Mouse (Mus musculus): Measurements from ENCODE around the gene Mrnip. TPM values are rescaled to one million over a fixed set of nuclear protein-coding genes. Genes with fewer than 3 reads are reported as not detected.
A peak's percentile ranks its signal among the peaks of the same experiment; 100 is the strongest.

Gene Mrnip
- polyA plus RNA-seq, 1 experiment from 2014 or later, result 33.7 TPM

- peaks cover 8% of the 10 kb centered on the region; the same call in 1 of the 2 replicates for H3K36me3 ChIP-seq (ENCODE audit: control insufficient read depth, insufficient read depth)
- H3K9ac ChIP-seq (replicated peaks; ENCODE audit: low read depth, low read length), result no peak overlapping the region
- no peak overlapping the region for H3K27ac ChIP-seq (ENCODE audit: low read length)
- H3K4me2 ChIP-seq (ENCODE audit: low read length), result no peak overlapping the region
- H3K4me1 ChIP-seq (replicated peaks; ENCODE audit: control insufficient read depth, insufficient read depth, low read length), result peaks cover 47% of the 10 kb centered on the region
- ATAC-seq, result no peak
- H3K4me3 ChIP-seq (replicated peaks; ENCODE audit: low read length), result no peak overlapping the region
- no peaks in the 10 kb centered on the region for H3K27me3 ChIP-seq (replicated peaks; ENCODE audit: control insufficient read depth, insufficient read depth, low read length)
- 86% methylated on average over 3 of the region's 3 CpGs for WGBS
- H3K9me3 ChIP-seq (ENCODE audit: control insufficient read depth, low read length), result no peaks in the 10 kb centered on the region
Observed at GRCm38 (mm10) chr11:50227226-50227625, 53.0 kb downstream of the Mrnip start.

- Histone ChIP-seq H3K27ac (ENCODE audit: low read length) (no peak overlapping the region), H3K9me3 (ENCODE audit: control insufficient read depth, low read length) (no peaks in the 10 kb centered on the region), H3K4me3 (replicated peaks; ENCODE audit: low read length) (no peak overlapping the region), H3K9ac (replicated peaks; ENCODE audit: low read depth, low read length) (0 out of 2 replicates have a peak overlapping the region, but pooled peaks have one; percentile 9), H3K27me3 (replicated peaks; ENCODE audit: control insufficient read depth, insufficient read depth, low read length) (no peaks in the 10 kb centered on the region), H3K36me3 (ENCODE audit: control insufficient read depth, insufficient read depth) (peaks cover 12% of the 10 kb centered on the region), H3K4me2 (ENCODE audit: low read length) (no peak overlapping the region), H3K4me1 (replicated peaks; ENCODE audit: control insufficient read depth, insufficient read depth, low read length) (peaks cover 47% of the 10 kb centered on the region)
- 77% methylated on average over 4 of the region's 4 CpGs for WGBS
- ATAC-seq, result no peak
Observed at GRCm38 (mm10) chr11:50227736-50228135, 53.5 kb downstream of the Mrnip start.

GRCm38 (mm10) chr11:50228772-50229171, 54.5 kb downstream of the Mrnip start:
- no peak for ATAC-seq
- peaks cover 37% of the 10 kb centered on the region for H3K4me1 ChIP-seq (replicated peaks; ENCODE audit: control insufficient read depth, insufficient read depth, low read length)
- no peaks in the 10 kb centered on the region for H3K27me3 ChIP-seq (replicated peaks; ENCODE audit: control insufficient read depth, insufficient read depth, low read length)
- no peak overlapping the region for H3K9ac ChIP-seq (replicated peaks; ENCODE audit: low read depth, low read length)
- no peaks in the 10 kb centered on the region for H3K9me3 ChIP-seq (ENCODE audit: control insufficient read depth, low read length)
- H3K27ac ChIP-seq (ENCODE audit: low read length), result no peak overlapping the region
- H3K4me3 ChIP-seq (replicated peaks; ENCODE audit: low read length), result no peak overlapping the region
- WGBS, result 18% methylated on average over 3 of the region's 3 CpGs
- peaks cover 19% of the 10 kb centered on the region for H3K36me3 ChIP-seq (ENCODE audit: control insufficient read depth, insufficient read depth)
- H3K4me2 ChIP-seq (ENCODE audit: low read length), result no peak overlapping the region

GRCm38 (mm10) chr11:50229252-50229910, 55.1 kb downstream of the Mrnip start:
- 34% methylated on average over 7 of the region's 7 CpGs for WGBS
- ATAC-seq, result no peak
- no peak overlapping the region for H3K4me2 ChIP-seq (ENCODE audit: low read length)
- H3K9me3 ChIP-seq (ENCODE audit: control insufficient read depth, low read length), result no peaks in the 10 kb centered on the region
- peaks cover 33% of the 10 kb centered on the region for H3K4me1 ChIP-seq (replicated peaks; ENCODE audit: control insufficient read depth, insufficient read depth, low read length)
- H3K4me3 ChIP-seq (replicated peaks; ENCODE audit: low read length), result no peak overlapping the region
- H3K9ac ChIP-seq (replicated peaks; ENCODE audit: low read depth, low read length), result no peak overlapping the region
- H3K27me3 ChIP-seq (replicated peaks; ENCODE audit: control insufficient read depth, insufficient read depth, low read length), result no peaks in the 10 kb centered on the region
- H3K27ac ChIP-seq (ENCODE audit: low read length), result no peak overlapping the region
- H3K36me3 ChIP-seq (ENCODE audit: control insufficient read depth, insufficient read depth), result peaks cover 24% of the 10 kb centered on the region

GRCm38 (mm10) chr11:50230481-50231304, 56.4 kb downstream of the Mrnip start:
- Histone ChIP-seq H3K9ac (replicated peaks; ENCODE audit: low read depth, low read length) (no peak overlapping the region), H3K27me3 (replicated peaks; ENCODE audit: control insufficient read depth, insufficient read depth, low read length) (no peaks in the 10 kb centered on the region), H3K27ac (ENCODE audit: low read length) (no peak overlapping the region), H3K4me1 (replicated peaks; ENCODE audit: control insufficient read depth, insufficient read depth, low read length) (peaks cover 33% of the 10 kb centered on the region), H3K9me3 (ENCODE audit: control insufficient read depth, low read length) (no peaks in the 10 kb centered on the region), H3K4me2 (ENCODE audit: low read length) (peak overlapping the region; percentile 40), H3K36me3 (ENCODE audit: control insufficient read depth, insufficient read depth) (peaks cover 24% of the 10 kb centered on the region), H3K4me3 (replicated peaks; ENCODE audit: low read length) (no peak overlapping the region; the same call in 1 of the 2 replicates)
- no peak for ATAC-seq
- 23% methylated on average over 45 of the region's 45 CpGs for WGBS

- Histone ChIP-seq H3K27ac (ENCODE audit: low read length) (no peak overlapping the region), H3K9me3 (ENCODE audit: control insufficient read depth, low read length) (no peaks in the 10 kb centered on the region), H3K4me3 (replicated peaks; ENCODE audit: low read length) (no peak overlapping the region), H3K36me3 (ENCODE audit: control insufficient read depth, insufficient read depth) (peaks cover 24% of the 10 kb centered on the region), H3K27me3 (replicated peaks; ENCODE audit: control insufficient read depth, insufficient read depth, low read length) (no peaks in the 10 kb centered on the region), H3K4me2 (ENCODE audit: low read length) (peak overlapping the region; percentile 40), H3K9ac (replicated peaks; ENCODE audit: low read depth, low read length) (no peak overlapping the region), H3K4me1 (replicated peaks; ENCODE audit: control insufficient read depth, insufficient read depth, low read length) (peaks cover 34% of the 10 kb centered on the region)
- WGBS, result 22% methylated on average over 8 of the region's 8 CpGs
- ATAC-seq, result peak; percentile 17; the same call in 1 of the 2 replicates
Observed at GRCm38 (mm10) chr11:50231411-50231810, 57.2 kb downstream of the Mrnip start.

GRCm38 (mm10) chr11:50233022-50233421, 58.8 kb downstream of the Mrnip start:
- peaks cover 27% of the 10 kb centered on the region for H3K4me1 ChIP-seq (replicated peaks; ENCODE audit: control insufficient read depth, insufficient read depth, low read length)
- 92% methylated on average over 13 of the region's 13 CpGs for WGBS
- no peak overlapping the region for H3K4me2 ChIP-seq (ENCODE audit: low read length)
- H3K9ac ChIP-seq (replicated peaks; ENCODE audit: low read depth, low read length), result no peak overlapping the region
- H3K27me3 ChIP-seq (replicated peaks; ENCODE audit: control insufficient read depth, insufficient read depth, low read length), result 0 out of 2 replicates have a peak, but pooled peaks cover 4% of the 10 kb centered on the region
- peaks cover 24% of the 10 kb centered on the region for H3K36me3 ChIP-seq (ENCODE audit: control insufficient read depth, insufficient read depth)
- no peak overlapping the region for H3K4me3 ChIP-seq (replicated peaks; ENCODE audit: low read length)
- no peak for ATAC-seq
- no peaks in the 10 kb centered on the region for H3K9me3 ChIP-seq (ENCODE audit: control insufficient read depth, low read length)
- no peak overlapping the region for H3K27ac ChIP-seq (ENCODE audit: low read length)

- H3K4me3 ChIP-seq (replicated peaks; ENCODE audit: low read length), result no peak overlapping the region
- peaks cover 27% of the 10 kb centered on the region for H3K4me1 ChIP-seq (replicated peaks; ENCODE audit: control insufficient read depth, insufficient read depth, low read length)
- H3K27me3 ChIP-seq (replicated peaks; ENCODE audit: control insufficient read depth, insufficient read depth, low read length), result 0 out of 2 replicates have a peak, but pooled peaks cover 4% of the 10 kb centered on the region
- H3K9me3 ChIP-seq (ENCODE audit: control insufficient read depth, low read length), result no peaks in the 10 kb centered on the region
- WGBS, result 84% methylated on average over 11 of the region's 11 CpGs
- ATAC-seq, result no peak
- no peak overlapping the region for H3K4me2 ChIP-seq (ENCODE audit: low read length)
- no peak overlapping the region for H3K27ac ChIP-seq (ENCODE audit: low read length)
- H3K9ac ChIP-seq (replicated peaks; ENCODE audit: low read depth, low read length), result no peak overlapping the region
- H3K36me3 ChIP-seq (ENCODE audit: control insufficient read depth, insufficient read depth), result peaks cover 24% of the 10 kb centered on the region
Observed at GRCm38 (mm10) chr11:50233993-50234392, 59.7 kb downstream of the Mrnip start.

- H3K9ac ChIP-seq (replicated peaks; ENCODE audit: low read depth, low read length), result no peak overlapping the region
- H3K36me3 ChIP-seq (ENCODE audit: control insufficient read depth, insufficient read depth), result peaks cover 24% of the 10 kb centered on the region
- H3K4me2 ChIP-seq (ENCODE audit: low read length), result no peak overlapping the region
- H3K4me1 ChIP-seq (replicated peaks; ENCODE audit: control insufficient read depth, insufficient read depth, low read length), result peaks cover 27% of the 10 kb centered on the region
- no peak for ATAC-seq
- WGBS, result 93% methylated on average over 25 of the region's 25 CpGs
- 0 out of 2 replicates have a peak, but pooled peaks cover 4% of the 10 kb centered on the region for H3K27me3 ChIP-seq (replicated peaks; ENCODE audit: control insufficient read depth, insufficient read depth, low read length)
- no peak overlapping the region for H3K4me3 ChIP-seq (replicated peaks; ENCODE audit: low read length)
- no peak overlapping the region for H3K27ac ChIP-seq (ENCODE audit: low read length)
- H3K9me3 ChIP-seq (ENCODE audit: control insufficient read depth, low read length), result no peaks in the 10 kb centered on the region
Observed at GRCm38 (mm10) chr11:50234606-50235005, 60.4 kb downstream of the Mrnip start.

All from forebrain, embryonic 16.5 days (tissue).